Mouse (Mus musculus): ENCODE measurements around the gene Ccdc172. TPM values are rescaled to one million over a fixed set of nuclear protein-coding genes. Genes with fewer than 3 reads are reported as not detected.

Gene Ccdc172
- not detected in 2 replicates for polyA plus RNA-seq (2015; fragmentation: Nextera tagmentation; extraction: Ambion mirVana)

DNA sequence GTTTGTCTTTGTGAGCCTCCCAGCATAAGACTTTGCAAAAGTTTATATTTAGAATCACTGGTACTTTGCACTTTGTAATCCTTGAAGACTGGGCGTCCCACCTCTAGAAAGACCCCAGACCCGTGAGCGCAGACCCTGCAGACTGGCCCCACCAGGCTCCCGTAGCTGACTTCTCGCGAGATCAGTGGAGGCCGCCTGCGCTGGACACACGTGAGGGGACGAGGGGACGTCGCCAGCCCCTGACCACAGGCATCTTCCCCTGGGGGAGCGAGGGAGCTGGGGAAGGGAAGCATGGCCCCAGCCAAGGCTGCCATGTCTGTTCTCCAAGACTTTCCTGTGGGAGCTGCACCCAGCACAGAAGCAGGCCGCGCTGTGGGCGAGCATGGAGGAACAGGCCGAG, at the start of gene Ccdc172:
Gene Ccdc172, plus strand, starts transcription at position 176 of the 400 bp plus-strand sequence.

Other genes with a start within 250 kb of the Ccdc172 start
- gene Gfra1, start 56.1 kb upstream of the Ccdc172 start, polyA plus RNA-seq (2015; fragmentation: Nextera tagmentation; extraction: Ambion mirVana): 3.6 and 9.3 TPM in 2 replicates
- not detected in 2 replicates for gene Pnlip, start 140.5 kb downstream of the Ccdc172 start, polyA plus RNA-seq (2015; fragmentation: Nextera tagmentation; extraction: Ambion mirVana)
- not detected in 2 replicates for gene Pnliprp1, start 216.9 kb downstream of the Ccdc172 start, polyA plus RNA-seq (2015; fragmentation: Nextera tagmentation; extraction: Ambion mirVana)
- not detected in 2 replicates for gene Pnliprp2, start 247.7 kb downstream of the Ccdc172 start, polyA plus RNA-seq (2015; fragmentation: Nextera tagmentation; extraction: Ambion mirVana)

All from adrenal gland, postnatal 0 days (tissue).